Mouse (Mus musculus): ENCODE data around the gene Dcps. TPM values are rescaled to one million over a fixed set of nuclear protein-coding genes. Genes with fewer than 3 reads are reported as not detected.

Gene Dcps
- polyA plus RNA-seq, 1 experiment from 2014 or later: 85.6 TPM

DNA sequence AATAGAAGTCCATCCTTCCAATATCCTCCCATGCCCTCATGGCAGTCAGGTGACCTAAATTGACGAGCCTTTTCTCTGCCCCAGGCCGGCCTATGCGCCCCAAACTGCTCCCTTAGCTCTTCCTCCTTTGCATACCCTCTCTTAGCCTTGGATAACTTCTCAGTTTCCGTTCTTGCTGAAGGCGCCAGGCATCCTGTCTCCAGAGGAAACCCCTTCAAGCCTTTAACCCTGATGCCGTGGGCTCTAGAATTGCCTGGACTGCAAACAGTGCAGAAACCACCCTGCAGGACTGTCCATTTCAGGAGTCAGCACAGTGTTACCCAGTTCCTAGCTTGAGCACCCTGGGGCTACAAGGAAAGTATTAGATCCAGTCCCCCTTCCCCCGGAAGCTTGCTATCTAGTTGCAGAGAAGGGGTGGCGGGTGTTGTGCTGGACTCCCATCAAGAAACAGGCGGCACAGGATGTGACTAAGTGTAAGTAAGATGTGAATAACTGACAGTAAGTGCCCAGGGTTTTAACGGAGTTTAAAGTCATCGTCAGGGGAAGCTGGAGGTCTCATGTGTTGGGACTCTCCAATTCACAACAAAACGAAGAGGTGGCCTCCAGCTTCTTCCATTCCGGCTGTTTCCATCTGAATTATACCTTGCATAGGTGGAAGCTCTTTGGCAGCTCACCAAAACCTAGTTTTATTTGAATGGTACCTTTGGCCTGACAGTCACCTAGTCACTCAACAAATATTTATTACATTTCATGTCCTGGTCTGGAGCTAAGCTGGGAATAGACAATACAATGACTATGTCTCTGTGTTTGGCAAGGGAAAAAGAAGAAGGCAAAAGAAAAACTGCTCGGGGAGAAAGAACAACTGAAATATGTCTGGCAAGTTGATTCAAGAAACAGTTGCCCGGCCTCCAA is 58.2 kb downstream of the Dcps start:
- Histone ChIP-seq H3K36me3 (peaks cover 17% of the 10 kb centered on the region; the same call in 1 of the 2 replicates), H3K27me3 (no peaks in the 10 kb centered on the region), H3K4me3 (replicated peaks) (peak overlapping the region; percentile 79), H3K4me2 (peak overlapping the region; percentile 81), H3K27ac (peak overlapping the region; percentile 93), H3K9ac (replicated peaks) (peak overlapping the region; percentile 83), H3K4me1 (replicated peaks) (peaks cover 42% of the 10 kb centered on the region), H3K9me3 (no peaks in the 10 kb centered on the region)
- ATAC-seq (ENCODE audit: insufficient number of reproducible peaks, insufficient read depth, low FRiP score, low TSS enrichment, low read depth): no peak
- 25% methylated on average over 15 of the region's 15 CpGs for WGBS

DNA sequence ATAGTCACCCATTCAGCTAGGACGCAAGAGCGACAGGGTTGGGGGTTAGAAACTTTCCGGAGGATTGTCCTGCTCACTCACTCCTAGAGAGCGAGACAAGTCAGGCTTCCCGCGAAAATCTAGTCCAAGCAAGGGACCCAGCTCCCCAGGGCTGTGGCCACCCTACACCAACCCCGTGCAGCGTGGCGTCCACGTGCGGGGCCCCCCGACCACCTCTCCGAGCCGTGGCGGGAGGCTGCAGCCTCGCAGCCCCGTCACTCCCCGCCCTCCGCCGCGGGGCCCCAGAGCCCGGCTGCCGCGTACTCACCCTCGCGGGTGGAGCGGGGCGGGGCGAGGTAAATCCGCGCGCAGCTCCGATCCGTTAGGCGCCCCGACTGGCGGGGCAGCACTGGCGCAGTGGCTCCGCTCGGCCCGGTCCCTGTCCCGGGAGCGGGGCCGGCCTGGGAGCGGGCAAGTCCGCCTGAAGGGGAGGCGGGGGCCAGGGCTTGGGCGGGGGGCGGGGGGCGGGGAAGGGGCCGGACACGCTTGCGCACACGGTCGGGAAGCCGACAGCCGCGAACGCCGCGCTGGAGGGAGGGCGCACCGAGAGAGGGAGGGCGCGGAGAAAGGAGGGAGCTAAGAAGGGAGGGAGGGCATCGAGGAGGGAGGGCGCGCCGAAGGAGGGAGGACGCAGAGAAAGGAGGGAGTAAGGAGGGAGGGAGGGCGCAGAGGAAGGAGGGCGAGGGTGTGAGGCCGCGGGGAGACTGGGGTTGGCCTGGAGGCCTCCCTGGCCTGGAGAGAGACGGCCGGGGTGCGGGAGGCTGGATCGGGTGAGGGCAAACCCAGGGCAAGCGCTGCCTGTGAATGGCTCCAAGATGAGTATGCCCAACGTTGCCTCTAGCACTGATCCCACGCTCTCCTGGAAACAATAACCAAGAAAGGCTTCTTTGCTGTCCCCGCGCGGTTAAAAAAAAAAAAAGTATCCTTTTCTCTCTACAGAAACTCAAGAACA is 59.2 kb downstream of the Dcps start:
- peak overlapping the region; percentile 81 for H3K4me2 ChIP-seq
- peak overlapping the region; percentile 83 for H3K9ac ChIP-seq (replicated peaks)
- H3K4me1 ChIP-seq (replicated peaks): peaks cover 49% of the 10 kb centered on the region
- no peaks in the 10 kb centered on the region for H3K27me3 ChIP-seq
- WGBS: 2% methylated on average over 82 of the region's 84 CpGs
- peak; percentile 82 for ATAC-seq (ENCODE audit: insufficient number of reproducible peaks, insufficient read depth, low FRiP score, low TSS enrichment, low read depth)
- peaks cover 16% of the 10 kb centered on the region; the same call in 1 of the 2 replicates for H3K36me3 ChIP-seq
- H3K4me3 ChIP-seq (replicated peaks): peak overlapping the region; percentile 79
- H3K9me3 ChIP-seq: no peaks in the 10 kb centered on the region
- H3K27ac ChIP-seq: peak overlapping the region; percentile 93

DNA sequence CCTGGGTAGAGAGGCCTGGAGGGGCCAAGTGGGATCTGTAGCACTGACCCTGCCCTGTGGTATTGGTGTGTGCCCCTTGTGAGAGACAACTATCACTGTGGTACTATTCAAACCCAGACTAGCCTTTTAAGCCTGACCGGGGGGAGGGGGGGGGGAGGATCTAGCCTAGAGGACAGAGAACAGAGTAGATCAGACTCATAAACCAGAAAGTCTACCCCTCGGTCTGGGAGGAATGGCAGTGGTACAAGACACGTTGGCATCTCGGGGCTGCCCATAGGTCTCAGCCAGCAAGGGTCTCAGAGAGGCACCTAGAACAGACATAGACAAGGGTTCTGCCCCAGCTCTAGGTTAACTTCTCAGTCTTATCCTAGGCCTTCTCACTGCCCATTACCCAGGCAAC is 60.1 kb downstream of the Dcps start:
- Histone ChIP-seq H3K4me1 (replicated peaks) (peaks cover 58% of the 10 kb centered on the region), H3K36me3 (peaks cover 9% of the 10 kb centered on the region; the same call in 1 of the 2 replicates), H3K9ac (replicated peaks) (peak overlapping the region; percentile 83), H3K27me3 (no peaks in the 10 kb centered on the region), H3K4me3 (replicated peaks) (peak overlapping the region; percentile 79), H3K27ac (peak overlapping the region; percentile 93), H3K9me3 (no peaks in the 10 kb centered on the region), H3K4me2 (peak overlapping the region; percentile 81)
- 25% methylated on average over 4 of the region's 4 CpGs for WGBS
- 0 out of 2 replicates have a peak, but pooled peaks have one; percentile 1 for ATAC-seq (ENCODE audit: insufficient number of reproducible peaks, insufficient read depth, low FRiP score, low TSS enrichment, low read depth)

DNA sequence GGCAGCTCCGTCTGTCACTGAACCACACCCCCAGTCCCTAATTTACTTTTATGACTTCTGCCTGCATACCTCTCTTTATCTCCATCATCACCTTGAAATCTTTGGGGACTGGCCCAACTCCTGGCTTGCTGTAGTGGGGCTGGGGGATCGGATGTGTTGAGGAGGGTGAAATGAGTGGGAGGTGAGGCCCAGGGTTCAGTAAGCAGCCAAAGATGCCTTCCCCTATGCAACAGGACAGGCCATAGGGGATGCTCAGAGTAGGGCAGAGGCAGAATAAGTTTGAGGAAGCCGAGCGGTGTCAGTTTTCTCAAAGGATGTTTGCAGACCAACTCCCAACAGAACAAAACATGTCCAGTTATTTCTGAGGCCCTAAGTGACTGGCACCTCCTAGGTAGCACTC is 60.6 kb downstream of the Dcps start:
- WGBS: 24% methylated on average over 3 of the region's 4 CpGs
- no peak for ATAC-seq (ENCODE audit: insufficient number of reproducible peaks, insufficient read depth, low FRiP score, low TSS enrichment, low read depth)
- Histone ChIP-seq H3K9ac (replicated peaks) (peak overlapping the region; percentile 83; the same call in 1 of the 2 replicates), H3K27ac (no peak overlapping the region), H3K4me3 (replicated peaks) (peak overlapping the region; percentile 79), H3K4me2 (peak overlapping the region; percentile 81), H3K36me3 (peaks cover 7% of the 10 kb centered on the region; the same call in 1 of the 2 replicates), H3K4me1 (replicated peaks) (peaks cover 63% of the 10 kb centered on the region), H3K27me3 (no peaks in the 10 kb centered on the region), H3K9me3 (no peaks in the 10 kb centered on the region)

- H3K4me1 ChIP-seq (replicated peaks): peaks cover 73% of the 10 kb centered on the region
- H3K36me3 ChIP-seq: 0 out of 2 replicates have a peak, but pooled peaks cover 2% of the 10 kb centered on the region
- WGBS: 87% methylated on average over 3 of the region's 3 CpGs
- no peaks in the 10 kb centered on the region for H3K9me3 ChIP-seq
- no peak overlapping the region for H3K4me3 ChIP-seq (replicated peaks)
- no peak for ATAC-seq (ENCODE audit: insufficient number of reproducible peaks, insufficient read depth, low FRiP score, low TSS enrichment, low read depth)
- H3K27ac ChIP-seq: no peak overlapping the region
- H3K4me2 ChIP-seq: no peak overlapping the region
- no peak overlapping the region for H3K9ac ChIP-seq (replicated peaks)
- H3K27me3 ChIP-seq: no peaks in the 10 kb centered on the region
These were observed 61.6 kb downstream of the Dcps start for GRCm38 (mm10) chr9:35114234-35114633.

DNA sequence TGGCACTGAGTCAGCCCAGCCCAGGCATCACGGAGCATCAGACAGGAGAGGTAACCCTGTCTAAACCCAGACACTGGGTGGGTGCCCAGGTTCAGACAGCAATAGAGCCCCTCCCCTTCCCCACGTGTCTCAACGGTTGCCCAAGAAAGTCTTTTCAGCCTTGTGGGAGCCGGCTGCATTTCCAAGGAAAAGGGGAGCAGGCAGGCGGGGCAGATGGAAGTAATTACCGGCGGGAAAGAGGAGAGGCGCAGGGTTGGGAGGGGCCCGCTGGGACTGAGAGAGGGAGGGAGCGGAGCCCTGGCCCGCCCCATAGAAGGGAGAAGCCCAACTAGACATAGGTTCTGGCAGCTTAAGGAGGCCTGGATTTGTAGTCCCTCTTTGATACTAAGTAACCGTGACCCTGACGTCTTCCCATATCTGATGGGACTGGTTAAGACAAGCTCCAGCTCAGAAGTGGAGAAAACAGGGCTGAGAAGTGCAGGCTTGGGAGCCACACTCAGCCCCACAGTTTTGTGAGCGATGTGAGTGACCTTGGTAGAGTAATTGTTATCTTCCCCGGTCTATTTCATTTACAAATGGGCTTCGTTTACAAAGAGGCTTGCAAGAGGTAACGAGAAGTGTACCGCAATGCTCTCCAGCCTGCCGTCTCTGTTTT is 63.8 kb downstream of the Dcps start:
- Histone ChIP-seq H3K36me3 (no peaks in the 10 kb centered on the region), H3K9ac (replicated peaks) (peak overlapping the region; percentile 40; the same call in 1 of the 2 replicates), H3K27ac (peak overlapping the region; percentile 79), H3K9me3 (no peaks in the 10 kb centered on the region), H3K4me3 (replicated peaks) (peak overlapping the region; percentile 6; the same call in 1 of the 2 replicates), H3K4me1 (replicated peaks) (peaks cover 78% of the 10 kb centered on the region), H3K4me2 (peak overlapping the region; percentile 52), H3K27me3 (no peaks in the 10 kb centered on the region)
- peak; percentile 48; the same call in 1 of the 2 replicates for ATAC-seq (ENCODE audit: insufficient number of reproducible peaks, insufficient read depth, low FRiP score, low TSS enrichment, low read depth)
- WGBS: 6% methylated on average over 19 of the region's 19 CpGs

- Histone ChIP-seq H3K4me2 (peak overlapping the region; percentile 52), H3K4me1 (replicated peaks) (peaks cover 80% of the 10 kb centered on the region), H3K27me3 (no peaks in the 10 kb centered on the region), H3K9ac (replicated peaks) (peak overlapping the region; percentile 40; the same call in 1 of the 2 replicates), H3K4me3 (replicated peaks) (0 out of 2 replicates have a peak overlapping the region, but pooled peaks have one; percentile 6), H3K9me3 (no peaks in the 10 kb centered on the region), H3K27ac (peak overlapping the region; percentile 79), H3K36me3 (no peaks in the 10 kb centered on the region)
- WGBS: 83% methylated on average over 7 of the region's 7 CpGs
- no peak for ATAC-seq (ENCODE audit: insufficient number of reproducible peaks, insufficient read depth, low FRiP score, low TSS enrichment, low read depth)
These were observed 64.4 kb downstream of the Dcps start for GRCm38 (mm10) chr9:35111446-35111845.

GRCm38 (mm10) chr9:35110567-35110966 is 65.3 kb downstream of the Dcps start:
- WGBS: 71% methylated on average over 4 of the region's 4 CpGs
- ATAC-seq (ENCODE audit: insufficient number of reproducible peaks, insufficient read depth, low FRiP score, low TSS enrichment, low read depth): no peak
- Histone ChIP-seq H3K27ac (no peak overlapping the region), H3K4me1 (replicated peaks) (peaks cover 82% of the 10 kb centered on the region), H3K9ac (replicated peaks) (no peak overlapping the region), H3K4me3 (replicated peaks) (no peak overlapping the region), H3K27me3 (no peaks in the 10 kb centered on the region), H3K9me3 (no peaks in the 10 kb centered on the region), H3K4me2 (no peak overlapping the region), H3K36me3 (no peaks in the 10 kb centered on the region)

- Histone ChIP-seq H3K4me1 (replicated peaks) (peaks cover 77% of the 10 kb centered on the region), H3K9ac (replicated peaks) (no peak overlapping the region), H3K4me2 (no peak overlapping the region), H3K4me3 (replicated peaks) (no peak overlapping the region), H3K27me3 (no peaks in the 10 kb centered on the region), H3K27ac (no peak overlapping the region), H3K9me3 (no peaks in the 10 kb centered on the region), H3K36me3 (no peaks in the 10 kb centered on the region)
- ATAC-seq (ENCODE audit: insufficient number of reproducible peaks, insufficient read depth, low FRiP score, low TSS enrichment, low read depth): no peak
- 89% methylated on average over 5 of the region's 5 CpGs for WGBS
These were observed 65.8 kb downstream of the Dcps start for GRCm38 (mm10) chr9:35110051-35110450.

DNA sequence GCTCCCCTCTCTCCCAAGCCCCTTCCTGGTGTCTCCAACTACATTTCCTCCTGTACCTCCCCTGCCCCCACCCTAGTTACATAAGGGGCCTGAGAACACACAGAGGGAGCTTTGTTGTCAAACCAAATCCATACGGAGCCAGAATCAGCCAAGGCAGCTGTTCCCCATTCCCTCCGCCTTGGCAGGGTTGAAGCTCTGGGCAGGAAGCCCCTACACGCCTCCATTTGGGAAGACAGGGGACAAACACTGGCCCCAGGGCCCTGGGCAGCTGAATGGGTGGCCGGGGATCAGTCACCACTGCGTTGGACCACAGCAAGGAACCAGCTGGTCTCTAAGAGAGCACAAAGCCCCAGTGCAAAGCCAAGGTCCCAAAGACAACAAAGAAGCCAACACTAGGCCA is 66.9 kb downstream of the Dcps start:
- ATAC-seq (ENCODE audit: insufficient number of reproducible peaks, insufficient read depth, low FRiP score, low TSS enrichment, low read depth): no peak; the same call in 1 of the 2 replicates

More for the DNA sequence above, 66.9 kb downstream of the Dcps start:
- 27% methylated on average over 5 of the region's 5 CpGs for whole genome bisulfite sequencing
- H3K36me3 ChIP-seq: no peaks in the 10 kb centered on the region
- H3K4me3 ChIP-seq (replicated peaks): no peak overlapping the region
- H3K4me1 ChIP-seq (replicated peaks): peaks cover 66% of the 10 kb centered on the region
- no peaks in the 10 kb centered on the region for H3K27me3 ChIP-seq
- no peaks in the 10 kb centered on the region for H3K9me3 ChIP-seq
- H3K27ac ChIP-seq: peak overlapping the region; percentile 86
- no peak overlapping the region; the same call in none of the 2 replicates for H3K4me2 ChIP-seq
- no peak overlapping the region for H3K9ac ChIP-seq (replicated peaks)

Data from limb, embryonic 12.5 days (tissue).